Mouse (Mus musculus) liver, postnatal 0 days (tissue): Measurements from ENCODE around the gene Wdr70. TPM values are rescaled to one million over a fixed set of nuclear protein-coding genes. Genes with fewer than 3 reads are reported as not detected.

Experiments
- ATAC-seq: fragments of 200-750 bp; cut with Nextera tagmentation; 2 replicates; pipeline ENCODE4 v1.8.0; 2017; ENCODE audit warnings: mild to moderate bottlenecking, moderate library complexity
- DNase-seq: peaks from one replicate; pipeline ENCODE4 v3.0.0-alpha.2; 2016
- H3K27ac ChIP-seq: fragments of 300-500 bp; sonication (generic); 2 replicates; pipeline ENCODE4 v1.5.1; 2014; ENCODE audit warnings: antibody characterized with exemption, moderate library complexity, mild to moderate bottlenecking, low read depth
- H3K27me3 ChIP-seq: fragments of 300-500 bp; sonication (generic); 2 replicates; pipeline ENCODE4 v1.6.1; 2014; ENCODE audit warnings: low read length, control low read depth, mixed read lengths; ENCODE audit not compliant: insufficient read depth
- H3K36me3 ChIP-seq: fragments of 300-500 bp; sonication (generic); replicated peaks from 2 replicates; pipeline ENCODE4 v1.6.1; 2014; ENCODE audit warnings: mild to moderate bottlenecking, control low read depth, low read length, moderate library complexity, mixed read lengths; ENCODE audit not compliant: insufficient read depth
- H3K4me1 ChIP-seq: fragments of 300-500 bp; sonication (generic); 2 replicates; pipeline ENCODE4 v1.6.1; 2014; ENCODE audit warnings: antibody characterized with exemption, mild to moderate bottlenecking, control low read depth; ENCODE audit not compliant: insufficient read depth
- H3K4me2 ChIP-seq: fragments of 300-500 bp; sonication (generic); 2 replicates; pipeline ENCODE4 v1.6.1; 2014; ENCODE audit warnings: low read depth, mild to moderate bottlenecking, low read length, moderate library complexity, mixed read lengths
- H3K4me3 ChIP-seq: fragments of 300-500 bp; sonication (generic); 2 replicates; pipeline ENCODE4 v1.5.1; 2014; ENCODE audit warnings: low read depth, low read length
- H3K9ac ChIP-seq: fragments of 300-500 bp; sonication (generic); replicated peaks from 2 replicates; pipeline ENCODE4 v1.6.1; 2014; ENCODE audit warnings: mild to moderate bottlenecking, moderate library complexity
- H3K9me3 ChIP-seq: fragments of 300-500 bp; sonication (generic); 2 replicates; pipeline ENCODE4 v1.6.1; 2016; ENCODE audit warnings: mild to moderate bottlenecking, control low read depth, low read length, mixed read lengths
- CTCF ChIP-seq: sonication (generic); IDR thresholded peaks from 2 replicates; pipeline ENCODE4 v1.5.1; 2016; ENCODE audit warnings: antibody characterized with exemption, low read depth
- EP300 ChIP-seq: IDR thresholded peaks from 2 replicates; pipeline ENCODE4 v1.6.1; 2016; ENCODE audit warnings: antibody characterized with exemption, low read depth, mild to moderate bottlenecking
- WGBS: fragments of 180-500 bp; shearing (Covaris S2); extraction: QIAGEN DNeasy Blood & Tissue Kit; methylation state at CpG from one replicate; pipeline ENCODE4 v1.1.7; 2014; ENCODE audit not compliant: insufficient replicate concordance; 5-methylcytosine and 5-hydroxymethylcytosine counted together
- polyA plus RNA-seq: library from polyadenylated mRNA; unstranded; fragments of >200 nt; fragmentation: Nextera tagmentation; extraction: Ambion mirVana; gene quantifications from 2 replicates; pipeline ENCODE4 v1.2.1, GENCODE M21; 2015

The Wdr70 gene
- polyA plus RNA-seq, 1 experiment from 2014 or later, result 15.5 TPM

DNA sequence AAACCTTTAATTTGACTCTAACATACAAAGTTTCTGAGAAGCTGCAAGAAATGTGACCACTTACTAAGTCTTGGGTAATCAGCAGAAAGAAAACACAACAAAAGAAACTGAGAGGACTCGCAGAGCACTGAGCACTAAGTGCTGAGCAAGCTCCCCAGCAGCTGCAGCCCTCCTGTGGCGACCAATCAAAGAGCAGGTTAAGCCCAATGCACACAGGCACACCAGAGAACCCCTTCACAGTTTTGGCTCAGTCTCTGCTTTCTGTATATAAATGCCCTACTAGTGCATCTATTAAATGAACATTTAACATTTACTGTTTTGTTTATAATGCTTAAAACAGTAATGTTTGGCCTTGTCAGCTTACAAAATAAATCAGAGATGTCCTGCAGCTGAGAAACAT, 137.5 kb downstream of the Wdr70 start:
- Histone ChIP-seq H3K27me3 (no peaks in the 10 kb centered on the region), H3K27ac (no peak overlapping the region), H3K4me3 (no peak overlapping the region), H3K9me3 (no peaks in the 10 kb centered on the region), H3K4me1 (no peaks in the 10 kb centered on the region), H3K36me3 (no peaks in the 10 kb centered on the region), H3K4me2 (no peak overlapping the region), H3K9ac (no peak overlapping the region)
- DNase-seq (no peak), ATAC-seq (no peak)
- TF ChIP-seq EP300 (no peak), CTCF (no peak)
- 52% methylated on average over 2 of the region's 2 CpGs for WGBS

DNA sequence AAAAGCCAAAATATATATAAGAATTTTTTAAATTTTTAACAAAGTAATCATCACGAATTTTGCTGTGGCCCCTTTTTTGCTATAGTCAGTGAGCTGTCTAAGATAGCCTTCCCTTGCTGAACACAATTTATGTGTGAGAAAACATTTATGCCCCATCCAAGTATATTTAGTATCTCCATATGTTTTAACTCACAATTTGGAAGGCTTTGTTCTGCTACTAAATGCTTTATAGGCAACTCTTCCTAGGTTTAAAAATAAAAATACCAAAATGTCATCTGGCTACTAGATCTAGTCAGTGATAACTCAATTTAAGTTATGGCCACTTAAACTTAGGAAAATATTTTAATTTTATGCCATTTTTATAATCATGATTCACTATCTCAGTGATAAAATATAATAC, 142.1 kb downstream of the Wdr70 start:
- DNase-seq, result no peak
- Histone ChIP-seq H3K36me3 (no peaks in the 10 kb centered on the region), H3K4me3 (no peak overlapping the region), H3K27ac (no peak overlapping the region), H3K27me3 (no peaks in the 10 kb centered on the region), H3K9ac (no peak overlapping the region), H3K4me1 (no peaks in the 10 kb centered on the region), H3K4me2 (no peak overlapping the region), H3K9me3 (no peaks in the 10 kb centered on the region)
- no peak for TF ChIP-seq EP300
- no peak for TF ChIP-seq CTCF
- 68% methylated on average over 1 of the region's 1 CpGs for WGBS
- ATAC-seq, result no peak

DNA sequence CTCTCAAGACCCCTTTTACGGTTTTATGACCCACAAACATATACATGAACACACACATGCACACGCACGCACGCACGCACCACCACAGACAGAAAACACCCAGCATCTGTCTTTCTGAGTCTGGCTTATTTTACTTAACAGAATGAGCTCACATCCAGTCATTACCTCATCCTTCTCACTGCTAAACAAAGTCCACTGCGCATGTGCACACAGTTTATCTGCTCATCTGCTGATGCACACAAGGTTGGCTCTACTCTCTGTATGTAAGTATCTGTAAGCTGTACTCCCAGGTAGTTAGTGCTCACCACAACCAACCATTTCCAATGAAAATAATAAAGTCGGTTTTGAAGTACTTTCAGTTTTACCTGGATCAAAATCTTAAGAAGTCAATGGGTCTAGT, 148.4 kb downstream of the Wdr70 start:
- no peaks in the 10 kb centered on the region for H3K9me3 ChIP-seq
- H3K27ac ChIP-seq, result no peak overlapping the region
- H3K4me1 ChIP-seq, result no peaks in the 10 kb centered on the region
- H3K9ac ChIP-seq, result no peak overlapping the region
- TF ChIP-seq CTCF (no peak), EP300 (no peak)
- no peak overlapping the region for H3K4me2 ChIP-seq
- H3K36me3 ChIP-seq, result no peaks in the 10 kb centered on the region
- peak; percentile 59 for ATAC-seq
- H3K27me3 ChIP-seq, result no peaks in the 10 kb centered on the region
- 92% methylated on average over 7 of the region's 7 CpGs for WGBS
- no peak overlapping the region for H3K4me3 ChIP-seq
- DNase-seq, result no peak

DNA sequence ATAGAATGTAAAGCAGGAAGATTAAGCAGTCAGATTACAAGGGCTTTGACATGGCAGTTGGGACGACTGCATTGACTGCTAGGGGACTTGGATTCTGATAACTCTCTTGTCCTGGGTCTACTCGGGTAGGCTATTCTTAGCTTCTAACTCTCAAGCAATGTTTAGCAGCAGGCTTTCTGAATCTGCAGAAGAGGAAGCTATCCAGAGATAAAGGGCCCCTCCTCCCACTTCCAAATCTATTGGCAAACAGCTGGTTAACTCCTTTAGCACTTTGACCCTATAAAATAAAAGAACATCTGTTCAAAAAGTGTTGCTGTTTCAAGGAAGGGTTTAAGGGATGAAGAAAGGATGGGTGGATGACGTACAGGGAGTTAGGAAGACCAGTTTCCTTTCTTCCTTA, 157.3 kb downstream of the Wdr70 start:
- no peak overlapping the region for H3K9ac ChIP-seq
- no peaks in the 10 kb centered on the region for H3K4me1 ChIP-seq
- no peaks in the 10 kb centered on the region for H3K27me3 ChIP-seq
- no peaks in the 10 kb centered on the region for H3K36me3 ChIP-seq
- DNase-seq, result no peak
- WGBS, result 42% methylated on average over 3 of the region's 3 CpGs
- H3K4me2 ChIP-seq, result no peak overlapping the region
- H3K4me3 ChIP-seq, result no peak overlapping the region
- ATAC-seq, result no peak
- H3K27ac ChIP-seq, result no peak overlapping the region
- TF ChIP-seq CTCF (no peak), EP300 (no peak)
- H3K9me3 ChIP-seq, result no peaks in the 10 kb centered on the region

DNA sequence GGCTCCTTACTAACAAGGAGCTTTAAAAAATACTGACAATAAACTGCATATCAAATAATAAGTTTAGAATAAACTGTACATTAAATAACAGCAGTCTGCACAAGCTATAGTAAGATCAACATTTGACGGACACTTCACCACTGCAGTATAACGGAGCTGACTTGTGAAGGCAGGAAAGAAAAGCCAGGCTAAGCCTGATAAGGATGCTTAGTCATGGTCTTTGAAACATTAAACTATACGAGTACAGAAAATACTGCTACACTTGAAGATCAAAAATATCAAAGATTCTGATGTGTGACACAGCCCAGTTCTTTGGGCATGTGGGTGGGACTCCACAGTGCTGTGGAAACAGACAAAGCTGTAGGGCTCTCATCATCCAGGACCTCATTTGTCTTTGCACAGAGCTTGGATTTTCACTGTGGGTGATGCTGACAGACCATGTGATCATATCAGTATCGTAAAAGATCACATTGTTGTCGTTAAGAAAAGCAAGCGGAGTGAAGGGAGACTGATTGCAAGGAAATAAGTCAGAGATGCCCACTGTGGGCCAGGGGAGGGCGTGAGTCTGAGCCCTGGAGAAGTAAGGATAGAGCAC, 163.3 kb downstream of the Wdr70 start:
- no peaks in the 10 kb centered on the region for H3K27me3 ChIP-seq
- no peak overlapping the region for H3K27ac ChIP-seq
- DNase-seq (no peak), ATAC-seq (no peak)
- no peaks in the 10 kb centered on the region for H3K9me3 ChIP-seq
- no peaks in the 10 kb centered on the region for H3K4me1 ChIP-seq
- no peaks in the 10 kb centered on the region for H3K36me3 ChIP-seq
- no peak overlapping the region for H3K4me3 ChIP-seq
- no peak overlapping the region for H3K9ac ChIP-seq
- TF ChIP-seq EP300 (no peak), CTCF (no peak)
- no peak overlapping the region for H3K4me2 ChIP-seq
- WGBS, result 54% methylated on average over 7 of the region's 7 CpGs

DNA sequence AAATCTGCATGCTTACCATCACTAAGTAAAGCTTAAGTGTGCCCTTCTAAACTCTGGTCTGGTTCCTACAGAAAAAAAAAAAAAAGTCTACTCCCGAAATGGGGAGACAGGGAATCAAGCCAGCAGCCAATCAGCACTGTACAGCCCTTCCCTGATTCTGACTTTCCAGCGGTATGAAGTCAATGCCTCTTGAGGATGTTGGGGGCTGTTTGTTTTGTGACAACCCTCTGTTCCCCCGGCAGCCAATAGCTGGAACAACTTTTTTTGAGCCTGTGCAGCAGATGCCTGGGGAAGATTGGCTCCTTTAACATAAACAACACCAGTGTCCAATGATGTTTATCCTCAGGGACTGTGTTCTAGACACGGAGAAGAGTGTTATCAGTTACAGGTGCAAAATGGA, 164.4 kb downstream of the Wdr70 start:
- no peaks in the 10 kb centered on the region for H3K36me3 ChIP-seq
- ATAC-seq, result no peak

DNA sequence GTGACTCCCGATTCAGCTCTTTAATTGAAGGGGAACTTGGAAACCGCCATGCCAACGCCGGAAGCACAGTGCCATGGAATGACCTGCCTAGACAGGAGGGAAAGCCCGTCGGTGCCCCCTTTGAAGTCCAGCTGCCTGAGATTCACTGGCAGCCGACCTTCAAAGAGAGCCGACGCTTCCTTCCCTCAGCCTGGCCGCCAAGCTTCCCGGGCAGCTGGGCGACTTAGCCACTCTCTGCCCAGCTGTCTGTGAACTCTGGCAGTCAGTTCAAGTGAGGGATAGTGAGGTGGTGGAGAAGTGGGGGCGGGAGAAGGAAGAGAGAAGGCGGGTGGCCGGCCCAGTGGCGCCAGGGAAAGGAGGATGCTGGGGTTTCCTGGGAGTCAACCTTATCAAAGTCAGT, 164.9 kb downstream of the Wdr70 start:
- Histone ChIP-seq H3K27ac (no peak overlapping the region), H3K27me3 (no peaks in the 10 kb centered on the region), H3K4me2 (peak overlapping the region; percentile 32; the same call in 1 of the 2 replicates), H3K36me3 (no peaks in the 10 kb centered on the region), H3K9ac (no peak overlapping the region), H3K4me3 (no peak overlapping the region), H3K4me1 (no peaks in the 10 kb centered on the region), H3K9me3 (no peaks in the 10 kb centered on the region)
- TF ChIP-seq EP300 (no peak), CTCF (no peak)
- ATAC-seq (no peak), DNase-seq (peak; percentile 14)
- WGBS, result 52% methylated on average over 16 of the region's 16 CpGs

More for the DNA sequence above, 164.4 kb downstream of the Wdr70 start:
- H3K4me1 ChIP-seq, result no peaks in the 10 kb centered on the region
- H3K9me3 ChIP-seq, result no peaks in the 10 kb centered on the region
- no peak overlapping the region for H3K4me2 ChIP-seq
- DNase-seq, result no peak
- H3K9ac ChIP-seq, result no peak overlapping the region
- H3K4me3 ChIP-seq, result no peak overlapping the region
- H3K27me3 ChIP-seq, result no peaks in the 10 kb centered on the region
- H3K27ac ChIP-seq, result no peak overlapping the region
- WGBS, result 41% methylated on average over 4 of the region's 4 CpGs
- TF ChIP-seq EP300 (no peak), CTCF (no peak)
